Mouse (Mus musculus): ENCODE measurements at regions not wholly inside any gene's neighbourhood (a gene's known extent, or its start where the extent isn't known, plus 50 kb on each side); places are given as distances from the start of the nearest gene placed in this dataset.

- ATAC-seq (ENCODE audit: extremely low read depth, insufficient number of reproducible peaks, low FRiP score, poor library complexity, severe bottlenecking) = no peak
Measured at GRCm38 (mm10) chr13:107308958-107309639, 287.2 kb upstream of the Kif2a start.

DNA sequence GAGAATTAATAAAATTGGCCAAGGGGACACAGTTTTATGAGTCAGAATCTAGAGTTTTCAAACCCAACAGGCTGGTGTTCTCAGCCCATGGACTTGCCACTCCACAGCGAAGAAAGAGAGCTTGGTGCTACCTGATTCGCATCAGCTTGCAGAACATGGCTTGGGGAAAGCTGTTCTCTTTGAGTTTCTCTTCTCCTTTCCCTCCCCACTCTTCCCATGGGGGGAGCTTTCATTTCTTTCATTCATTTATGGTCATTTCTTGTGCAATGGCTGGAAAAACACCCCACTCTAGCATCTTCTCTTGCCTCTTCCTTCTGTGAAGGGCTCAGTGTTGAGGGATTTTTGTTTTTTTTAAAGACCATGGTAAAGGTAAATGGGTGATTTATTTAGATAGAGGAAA lies 286.5 kb upstream of the Kif2a start:
- ATAC-seq (ENCODE audit: extremely low read depth, insufficient number of reproducible peaks, low FRiP score, poor library complexity, severe bottlenecking) = no peak

- no peak for ATAC-seq (ENCODE audit: extremely low read depth, insufficient number of reproducible peaks, low FRiP score, poor library complexity, severe bottlenecking)
Measured at GRCm38 (mm10) chr13:107306958-107307357, 285.0 kb upstream of the Kif2a start.

DNA sequence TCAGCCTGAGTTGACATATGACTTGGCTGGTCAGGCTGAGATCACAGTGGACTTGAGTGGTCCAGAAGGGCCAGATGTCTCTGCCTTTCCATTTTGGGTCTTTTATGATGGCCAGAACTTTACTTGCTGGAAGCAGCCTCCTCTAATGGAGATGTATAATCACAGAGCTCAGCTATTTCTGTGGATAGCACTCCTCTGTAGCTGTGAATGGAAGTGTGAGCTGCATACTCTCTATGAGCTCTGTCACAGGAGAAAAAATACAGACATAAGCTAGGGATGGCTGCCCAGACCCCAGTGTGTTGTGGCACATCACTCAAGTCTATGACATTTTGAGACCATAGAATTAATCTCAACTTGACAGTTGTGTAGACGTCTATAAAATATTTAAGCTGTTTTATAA lies 284.3 kb upstream of the Kif2a start:
- no peak for ATAC-seq (ENCODE audit: extremely low read depth, insufficient number of reproducible peaks, low FRiP score, poor library complexity, severe bottlenecking)

DNA sequence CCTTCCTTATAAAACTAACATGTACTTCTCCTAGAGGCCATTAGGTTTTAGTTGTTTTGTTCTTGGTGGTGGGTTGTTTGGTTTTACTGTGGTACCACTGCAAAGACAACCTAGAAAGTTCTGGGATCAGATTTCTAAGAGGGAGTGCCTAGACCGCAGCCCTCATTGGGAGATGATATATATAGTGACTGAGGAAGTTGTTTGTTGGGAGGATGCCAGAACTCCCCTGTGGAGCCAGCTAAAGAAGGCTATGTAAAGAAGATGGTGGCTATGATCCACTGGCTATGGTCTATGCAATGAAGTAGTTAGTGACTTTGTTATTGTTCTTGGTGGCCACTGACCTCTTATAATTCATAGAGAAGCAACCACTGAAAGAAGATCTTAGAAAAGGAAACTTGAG lies 283.8 kb upstream of the Kif2a start:
- no peak for ATAC-seq (ENCODE audit: extremely low read depth, insufficient number of reproducible peaks, low FRiP score, poor library complexity, severe bottlenecking)

DNA sequence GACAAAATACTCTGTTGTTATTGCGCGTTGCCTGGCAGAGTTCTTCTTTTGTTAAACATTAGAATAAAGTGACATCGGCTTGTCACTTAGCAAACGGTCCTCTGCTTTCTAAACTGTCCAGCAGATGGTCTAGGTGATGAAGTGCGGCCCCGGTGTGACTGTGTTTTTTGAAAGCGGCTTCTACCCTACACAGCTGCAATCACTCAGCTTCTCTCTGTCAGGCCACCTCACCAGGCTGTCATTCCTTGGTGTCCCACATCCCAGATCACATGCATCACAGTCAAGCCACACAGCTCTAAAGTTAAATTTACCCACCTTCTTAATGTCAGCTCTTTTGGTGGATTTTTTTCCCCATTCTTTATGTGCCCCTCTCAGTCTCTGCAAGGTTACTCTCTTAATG lies 282.0 kb upstream of the Kif2a start:
- no peak for ATAC-seq (ENCODE audit: extremely low read depth, insufficient number of reproducible peaks, low FRiP score, poor library complexity, severe bottlenecking)

GRCm38 (mm10) chr13:107303322-107303721 lies 281.4 kb upstream of the Kif2a start:
- ATAC-seq (ENCODE audit: extremely low read depth, insufficient number of reproducible peaks, low FRiP score, poor library complexity, severe bottlenecking) = no peak

DNA sequence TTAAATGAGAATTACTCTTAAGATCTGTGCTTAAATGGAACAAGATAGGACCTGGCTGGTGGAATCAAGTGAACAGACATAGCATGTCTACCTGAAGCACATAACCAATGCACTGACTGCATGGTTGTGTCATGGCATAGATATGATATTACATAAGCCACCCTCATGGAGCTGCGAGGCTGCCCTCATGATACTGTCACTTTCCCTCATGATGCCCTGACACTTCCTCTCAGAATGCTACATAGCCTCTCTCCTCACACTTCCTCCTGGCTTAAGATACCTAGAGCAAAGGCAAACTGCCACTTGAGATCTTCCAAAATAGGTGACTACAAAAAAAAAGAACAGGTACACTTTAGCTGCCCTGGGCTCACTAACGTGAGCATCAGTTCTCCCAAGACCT lies 278.9 kb upstream of the Kif2a start:
- ATAC-seq (ENCODE audit: extremely low read depth, insufficient number of reproducible peaks, low FRiP score, poor library complexity, severe bottlenecking) = no peak

GRCm38 (mm10) chr13:107264581-107264980 lies 242.7 kb upstream of the Kif2a start:
- no peak for ATAC-seq (ENCODE audit: extremely low read depth, insufficient number of reproducible peaks, low FRiP score, poor library complexity, severe bottlenecking)

DNA sequence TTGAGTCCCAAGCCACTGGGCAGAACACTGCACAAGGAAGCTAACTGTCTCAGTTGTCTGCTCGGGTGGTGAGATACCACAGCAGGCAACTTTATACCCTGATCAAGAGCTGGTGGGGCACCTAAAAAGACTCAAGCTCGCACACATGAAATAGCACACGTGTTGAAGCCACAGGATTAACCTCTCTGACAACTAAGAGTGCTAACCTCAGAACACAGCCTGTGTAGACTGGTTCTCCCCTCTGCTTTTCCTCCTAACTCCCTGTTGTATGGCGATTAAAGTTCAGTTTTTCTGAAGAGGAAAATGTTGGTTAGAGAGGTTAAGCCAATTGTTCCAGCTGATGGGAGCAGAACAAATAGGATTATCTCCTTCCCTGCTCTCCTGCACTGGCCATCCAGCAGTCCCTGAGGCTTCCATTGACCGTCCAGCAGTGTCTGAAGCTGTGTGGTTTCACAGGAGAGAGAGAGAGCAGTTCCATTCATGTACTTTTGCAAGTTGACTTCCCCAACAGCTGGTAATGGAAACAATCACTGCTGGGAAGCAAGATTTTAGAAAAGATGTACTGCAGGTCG lies 239.6 kb upstream of the Kif2a start:
- no peak for ATAC-seq (ENCODE audit: extremely low read depth, insufficient number of reproducible peaks, low FRiP score, poor library complexity, severe bottlenecking)

GRCm38 (mm10) chr13:107260274-107260673 lies 238.3 kb upstream of the Kif2a start:
- no peak for ATAC-seq (ENCODE audit: extremely low read depth, insufficient number of reproducible peaks, low FRiP score, poor library complexity, severe bottlenecking)

- ATAC-seq (ENCODE audit: extremely low read depth, insufficient number of reproducible peaks, low FRiP score, poor library complexity, severe bottlenecking) = no peak
Measured at GRCm38 (mm10) chr13:107247792-107248505, 226.0 kb upstream of the Kif2a start.

DNA sequence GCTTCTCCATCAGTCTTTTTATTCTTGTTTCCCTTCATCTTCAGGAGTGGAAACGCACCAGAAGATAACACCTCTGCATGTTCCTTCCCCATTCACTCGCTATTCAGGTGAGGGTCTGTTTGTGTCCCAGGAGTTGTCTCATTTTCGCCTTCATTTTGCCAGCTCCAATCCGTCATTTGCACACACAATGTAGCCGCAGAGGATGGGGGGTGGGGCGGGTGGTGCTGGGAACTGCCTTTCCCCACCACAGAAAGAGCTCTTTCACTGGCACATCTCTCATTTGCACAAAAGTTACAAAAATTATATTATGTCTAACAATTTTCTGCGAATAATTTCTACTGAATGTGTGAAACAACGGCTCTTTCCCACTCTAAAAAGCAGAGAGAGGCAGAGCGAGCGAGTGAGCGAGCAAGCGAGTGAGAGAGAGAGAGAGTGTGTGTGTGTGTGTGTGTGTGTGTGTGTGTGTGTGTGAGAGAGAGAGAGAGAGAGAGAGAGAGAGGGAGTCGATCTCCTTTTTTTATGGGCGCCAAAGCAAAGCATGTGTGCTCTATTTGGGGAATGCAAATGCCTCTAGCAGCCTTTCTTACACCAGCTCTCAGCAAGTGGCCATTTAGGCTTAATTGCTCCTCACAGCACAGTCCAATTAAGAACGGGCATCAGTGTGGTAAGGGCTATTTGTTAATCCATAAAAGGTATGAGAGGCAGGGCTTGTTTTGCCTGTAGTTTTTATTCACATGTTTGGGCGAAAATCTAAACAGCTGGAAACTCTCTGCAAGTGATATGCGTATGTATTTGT lies 225.2 kb upstream of the Kif2a start:
- ATAC-seq (ENCODE audit: extremely low read depth, insufficient number of reproducible peaks, low FRiP score, poor library complexity, severe bottlenecking) = no peak

GRCm38 (mm10) chr13:107244173-107244572 lies 222.2 kb upstream of the Kif2a start:
- no peak for ATAC-seq (ENCODE audit: extremely low read depth, insufficient number of reproducible peaks, low FRiP score, poor library complexity, severe bottlenecking)

DNA sequence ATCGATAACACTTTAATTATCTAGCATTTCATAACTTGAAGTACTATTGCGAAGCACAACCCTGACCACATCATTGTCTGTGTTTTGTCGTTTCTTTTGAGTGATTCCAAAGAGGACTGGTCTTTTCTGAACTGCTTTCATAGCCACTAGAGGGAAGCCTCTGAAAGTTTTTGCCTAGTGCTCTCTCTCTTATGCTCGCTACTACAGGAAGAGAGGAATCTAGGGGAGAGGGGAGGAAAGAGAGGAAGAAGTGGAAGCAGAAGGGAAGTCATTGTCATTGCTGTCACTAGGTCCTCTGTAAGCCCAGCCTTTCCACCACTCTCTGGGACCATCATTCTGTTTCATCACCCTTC lies 217.1 kb upstream of the Kif2a start:
- ATAC-seq (ENCODE audit: extremely low read depth, insufficient number of reproducible peaks, low FRiP score, poor library complexity, severe bottlenecking) = no peak

DNA sequence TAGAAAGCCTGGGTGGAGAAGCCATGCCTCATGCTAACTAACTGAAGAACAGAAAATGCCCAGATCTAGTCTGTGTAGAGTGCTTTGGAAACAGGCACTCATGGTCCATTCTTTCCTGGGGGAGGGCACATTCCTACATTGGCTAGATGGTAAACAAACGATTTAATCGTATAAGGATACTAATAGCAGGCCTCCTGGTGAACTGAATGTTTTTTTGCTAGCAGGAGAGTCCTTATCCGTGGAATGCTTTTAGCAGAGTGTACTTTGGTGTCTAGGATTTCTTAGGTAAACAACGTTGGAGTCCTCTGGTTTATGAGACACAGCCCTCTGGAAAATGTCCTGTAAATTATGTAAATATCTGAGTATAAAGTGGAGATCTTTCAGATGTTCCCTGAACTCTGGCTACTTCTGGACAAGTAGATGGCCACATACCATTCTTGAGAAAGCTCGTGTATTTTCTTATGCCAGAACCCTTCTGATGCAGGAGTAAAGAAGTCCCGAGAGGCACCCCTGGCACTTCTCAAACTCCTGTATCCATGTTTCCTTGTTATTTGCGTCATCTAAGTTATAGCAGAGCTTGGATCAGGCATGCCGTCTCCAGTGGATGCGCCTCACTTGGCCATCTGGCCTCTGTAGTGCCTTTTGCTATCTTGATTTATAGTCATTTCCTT lies 216.6 kb upstream of the Kif2a start:
- no peak for ATAC-seq (ENCODE audit: extremely low read depth, insufficient number of reproducible peaks, low FRiP score, poor library complexity, severe bottlenecking)

GRCm38 (mm10) chr13:107219456-107219855 lies 197.5 kb upstream of the Kif2a start:
- no peak for ATAC-seq (ENCODE audit: extremely low read depth, insufficient number of reproducible peaks, low FRiP score, poor library complexity, severe bottlenecking)

DNA sequence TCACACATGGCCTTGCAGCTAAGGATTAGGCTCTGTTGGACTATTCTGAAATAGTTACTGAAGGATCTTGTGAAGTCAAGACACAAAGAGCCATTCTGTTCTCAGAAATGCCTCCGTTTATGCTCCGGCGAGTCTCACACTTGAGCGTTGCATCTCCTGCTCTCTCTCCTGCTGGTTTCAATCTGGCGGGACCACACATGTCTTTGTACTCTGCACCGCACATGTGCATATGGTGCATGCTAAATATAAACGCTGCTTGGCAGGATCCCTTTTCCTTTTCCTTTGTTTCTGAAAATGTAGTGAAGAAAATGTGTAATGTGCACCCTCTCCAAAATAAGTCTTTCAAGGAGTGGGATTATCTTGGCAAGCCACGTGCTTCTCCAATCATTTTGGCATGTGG lies 196.4 kb upstream of the Kif2a start:
- no peak for ATAC-seq (ENCODE audit: extremely low read depth, insufficient number of reproducible peaks, low FRiP score, poor library complexity, severe bottlenecking)

DNA sequence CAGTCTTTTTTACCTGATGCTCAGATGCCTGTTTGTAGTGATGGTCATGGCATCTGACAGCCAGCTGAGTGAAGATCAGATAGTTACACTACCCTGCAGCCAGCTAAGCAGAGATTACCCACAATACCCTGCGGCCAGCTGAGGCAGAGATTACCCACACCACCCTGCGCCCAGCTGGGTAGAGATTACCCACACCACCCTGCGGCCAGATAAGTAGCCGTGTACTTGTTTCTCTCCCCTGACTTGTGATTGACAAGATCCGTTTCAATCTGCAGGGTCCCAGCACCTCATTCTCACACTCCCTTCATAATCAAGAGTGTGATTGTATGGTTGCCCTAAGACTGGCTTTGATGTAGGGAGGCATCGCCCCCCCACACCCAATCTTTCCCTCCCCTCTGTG lies 195.9 kb upstream of the Kif2a start:
- no peak for ATAC-seq (ENCODE audit: extremely low read depth, insufficient number of reproducible peaks, low FRiP score, poor library complexity, severe bottlenecking)

Data from neutrophil, adult 5-6 weeks (primary cell).